Mouse (Mus musculus): ENCODE data around the gene Gm21778. TPM values are rescaled to one million over a fixed set of nuclear protein-coding genes. Genes with fewer than 3 reads are reported as not detected.
"Not testable (repeated sequence)": the region's sequence is repeated elsewhere in the genome, so short reads cannot be mapped to it uniquely, and the experiment has no call there.

Gene Gm21778
- not detected in 2 replicates for total RNA-seq (2014; fragmentation: Nextera tagmentation)
- not detected in 2 replicates for total RNA-seq (2017)

- ATAC-seq (replicated peaks; ENCODE audit: low FRiP score, low TSS enrichment, poor library complexity, severe bottlenecking), result not testable (repeated sequence)
Measured at GRCm38 (mm10) chrY:5942160-5942559, at the start of gene Gm21778. Gm21778 (plus strand) TSS chrY:5942460.

Other genes with a start within 250 kb of the Gm21778 start
- gene Gm20914, start 216.5 kb upstream of the Gm21778 start, total RNA-seq (2014; fragmentation: Nextera tagmentation), result not detected in 2 replicates
- not detected in 2 replicates for gene Gm20914, start 216.5 kb upstream of the Gm21778 start, total RNA-seq (2017)
- gene Gm28171, start 149.1 kb upstream of the Gm21778 start, total RNA-seq (2014; fragmentation: Nextera tagmentation), result not detected in 2 replicates
- not detected in 2 replicates for gene Gm28171, start 149.1 kb upstream of the Gm21778 start, total RNA-seq (2017)